Mouse (Mus musculus) C2C12 (cell line): Measurements from ENCODE around the gene Gpatch2.

ENCODE experiments used
- CEBPB ChIP-seq: IDR thresholded peaks from one replicate; pipeline ENCODE4 v1.6.1; 2011; ENCODE audit warnings: low read depth, mild to moderate bottlenecking, control low read depth, moderate library complexity
- CTCF ChIP-seq: IDR thresholded peaks from one replicate; pipeline ENCODE4 v1.5.1; 2011; ENCODE audit not compliant: control insufficient read depth, insufficient read depth, insufficient read length
- MYOD1 ChIP-seq: IDR thresholded peaks from one replicate; pipeline ENCODE4 v1.6.1; 2011; ENCODE audit warnings: low read depth; ENCODE audit not compliant: control insufficient read depth, insufficient read length

DNA sequence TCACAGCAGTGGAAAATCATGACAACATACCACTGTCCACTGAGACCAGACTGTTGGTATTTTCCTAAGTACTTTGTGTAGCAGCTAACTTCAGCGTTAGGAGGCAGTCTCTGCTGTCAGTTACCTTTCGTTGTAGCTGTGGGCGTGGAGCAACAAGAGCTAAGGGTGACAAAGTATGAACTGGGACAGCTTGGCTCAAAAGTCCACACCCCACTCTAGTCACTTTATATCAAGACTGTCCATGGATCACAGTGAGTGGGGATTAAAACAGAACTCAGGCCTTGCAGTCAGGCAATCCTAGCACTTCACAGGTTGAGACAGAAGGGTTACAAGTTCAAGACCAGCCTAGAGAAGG is 77.1 kb downstream of the Gpatch2 start:
- TF ChIP-seq CTCF (no peak), MYOD1 (no peak), CEBPB (no peak)
